Mouse (Mus musculus): ENCODE results near the gene Itga7. TPM values are rescaled to one million over a fixed set of nuclear protein-coding genes. Genes with fewer than 3 reads are reported as not detected.

Gene Itga7
- polyA plus RNA-seq, 1 experiment from 2014 or later: 3.6 TPM

GRCm38 (mm10) chr10:128913219-128913618, 20.4 kb upstream of the Itga7 start:
- H3K4me3 ChIP-seq: no peak overlapping the region
- H3K9ac ChIP-seq: no peak overlapping the region
- no peak overlapping the region for H3K27ac ChIP-seq
- no peaks in the 10 kb centered on the region for H3K9me3 ChIP-seq (replicated peaks)
- H3K36me3 ChIP-seq: peaks cover 29% of the 10 kb centered on the region
- H3K4me1 ChIP-seq: peaks cover 13% of the 10 kb centered on the region; the same call in 1 of the 2 replicates
- 0 out of 2 replicates have a peak, but pooled peaks cover 3% of the 10 kb centered on the region for H3K27me3 ChIP-seq
- H3K4me2 ChIP-seq (replicated peaks): no peak overlapping the region
- ATAC-seq (ENCODE audit: low FRiP score): no peak; the same call in 1 of the 2 replicates
- 7% methylated on average over 5 of the region's 5 CpGs for WGBS

- Histone ChIP-seq H3K4me2 (replicated peaks) (no peak overlapping the region), H3K9ac (no peak overlapping the region), H3K27ac (no peak overlapping the region), H3K27me3 (0 out of 2 replicates have a peak, but pooled peaks cover 3% of the 10 kb centered on the region), H3K4me1 (peaks cover 13% of the 10 kb centered on the region; the same call in 1 of the 2 replicates), H3K4me3 (no peak overlapping the region), H3K9me3 (replicated peaks) (no peaks in the 10 kb centered on the region), H3K36me3 (peaks cover 29% of the 10 kb centered on the region)
- WGBS: 72% methylated on average over 12 of the region's 12 CpGs
- ATAC-seq (ENCODE audit: low FRiP score): no peak; the same call in 1 of the 2 replicates
These were observed 19.9 kb upstream of the Itga7 start for GRCm38 (mm10) chr10:128913696-128914095.

GRCm38 (mm10) chr10:128915550-128915949, 18.1 kb upstream of the Itga7 start:
- H3K9ac ChIP-seq: no peak overlapping the region
- ATAC-seq (ENCODE audit: low FRiP score): no peak
- no peak overlapping the region for H3K4me3 ChIP-seq
- peaks cover 17% of the 10 kb centered on the region for H3K4me1 ChIP-seq
- 96% methylated on average over 2 of the region's 2 CpGs for WGBS
- H3K4me2 ChIP-seq (replicated peaks): no peak overlapping the region
- no peak overlapping the region for H3K27ac ChIP-seq
- H3K9me3 ChIP-seq (replicated peaks): no peaks in the 10 kb centered on the region
- H3K27me3 ChIP-seq: 0 out of 2 replicates have a peak, but pooled peaks cover 1% of the 10 kb centered on the region
- peaks cover 34% of the 10 kb centered on the region for H3K36me3 ChIP-seq

- H3K4me3 ChIP-seq: no peak overlapping the region
- WGBS: 94% methylated on average over 3 of the region's 3 CpGs
- no peak for ATAC-seq (ENCODE audit: low FRiP score)
- H3K4me2 ChIP-seq (replicated peaks): no peak overlapping the region
- no peak overlapping the region for H3K27ac ChIP-seq
- no peaks in the 10 kb centered on the region for H3K9me3 ChIP-seq (replicated peaks)
- H3K36me3 ChIP-seq: peaks cover 34% of the 10 kb centered on the region
- peaks cover 21% of the 10 kb centered on the region for H3K4me1 ChIP-seq
- no peak overlapping the region for H3K9ac ChIP-seq
- H3K27me3 ChIP-seq: no peaks in the 10 kb centered on the region
These were observed 17.0 kb upstream of the Itga7 start for GRCm38 (mm10) chr10:128916665-128917064.

GRCm38 (mm10) chr10:128917400-128917799, 16.2 kb upstream of the Itga7 start:
- Histone ChIP-seq H3K9ac (no peak overlapping the region), H3K36me3 (peaks cover 34% of the 10 kb centered on the region), H3K9me3 (replicated peaks) (no peaks in the 10 kb centered on the region), H3K4me2 (replicated peaks) (no peak overlapping the region), H3K27ac (no peak overlapping the region), H3K4me1 (peaks cover 29% of the 10 kb centered on the region), H3K4me3 (no peak overlapping the region), H3K27me3 (no peaks in the 10 kb centered on the region)
- 92% methylated on average over 6 of the region's 6 CpGs for WGBS
- ATAC-seq (ENCODE audit: low FRiP score): no peak

GRCm38 (mm10) chr10:128918246-128918645, 15.4 kb upstream of the Itga7 start:
- Histone ChIP-seq H3K4me3 (no peak overlapping the region), H3K27me3 (no peaks in the 10 kb centered on the region), H3K4me2 (replicated peaks) (no peak overlapping the region), H3K36me3 (peaks cover 34% of the 10 kb centered on the region), H3K9ac (no peak overlapping the region), H3K9me3 (replicated peaks) (no peaks in the 10 kb centered on the region), H3K4me1 (peaks cover 34% of the 10 kb centered on the region), H3K27ac (no peak overlapping the region)
- ATAC-seq (ENCODE audit: low FRiP score): no peak
- 82% methylated on average over 7 of the region's 7 CpGs for WGBS

- H3K4me2 ChIP-seq (replicated peaks): no peak overlapping the region
- H3K4me3 ChIP-seq: no peak overlapping the region
- no peaks in the 10 kb centered on the region for H3K27me3 ChIP-seq
- WGBS: 12% methylated on average over 6 of the region's 6 CpGs
- no peaks in the 10 kb centered on the region for H3K9me3 ChIP-seq (replicated peaks)
- peak overlapping the region; percentile 2 for H3K9ac ChIP-seq
- peaks cover 36% of the 10 kb centered on the region for H3K4me1 ChIP-seq
- no peak for ATAC-seq (ENCODE audit: low FRiP score)
- H3K36me3 ChIP-seq: peaks cover 30% of the 10 kb centered on the region
- peak overlapping the region; percentile 57 for H3K27ac ChIP-seq
These were observed 14.4 kb upstream of the Itga7 start for GRCm38 (mm10) chr10:128919203-128919631.

GRCm38 (mm10) chr10:128919966-128920365, 13.7 kb upstream of the Itga7 start:
- 76% methylated on average over 7 of the region's 7 CpGs for WGBS
- peaks cover 25% of the 10 kb centered on the region for H3K36me3 ChIP-seq
- H3K27me3 ChIP-seq: no peaks in the 10 kb centered on the region
- no peak overlapping the region; the same call in 1 of the 2 replicates for H3K9ac ChIP-seq
- ATAC-seq (ENCODE audit: low FRiP score): no peak
- H3K9me3 ChIP-seq (replicated peaks): no peaks in the 10 kb centered on the region
- H3K4me1 ChIP-seq: peaks cover 36% of the 10 kb centered on the region
- peak overlapping the region; percentile 57 for H3K27ac ChIP-seq
- H3K4me2 ChIP-seq (replicated peaks): no peak overlapping the region
- H3K4me3 ChIP-seq: no peak overlapping the region

- H3K27me3 ChIP-seq: no peaks in the 10 kb centered on the region
- ATAC-seq (ENCODE audit: low FRiP score): no peak
- H3K27ac ChIP-seq: no peak overlapping the region
- H3K36me3 ChIP-seq: peaks cover 25% of the 10 kb centered on the region
- 74% methylated on average over 3 of the region's 3 CpGs for WGBS
- no peak overlapping the region for H3K9ac ChIP-seq
- no peak overlapping the region for H3K4me3 ChIP-seq
- H3K4me1 ChIP-seq: peaks cover 36% of the 10 kb centered on the region
- H3K4me2 ChIP-seq (replicated peaks): no peak overlapping the region
- no peaks in the 10 kb centered on the region for H3K9me3 ChIP-seq (replicated peaks)
These were observed 12.9 kb upstream of the Itga7 start for GRCm38 (mm10) chr10:128920736-128921161.

- no peak for ATAC-seq (ENCODE audit: low FRiP score)
- no peaks in the 10 kb centered on the region for H3K27me3 ChIP-seq
- no peaks in the 10 kb centered on the region for H3K9me3 ChIP-seq (replicated peaks)
- WGBS: 53% methylated on average over 1 of the region's 1 CpGs
- peaks cover 36% of the 10 kb centered on the region for H3K4me1 ChIP-seq
- peaks cover 23% of the 10 kb centered on the region for H3K36me3 ChIP-seq
- no peak overlapping the region for H3K4me2 ChIP-seq (replicated peaks)
- no peak overlapping the region for H3K9ac ChIP-seq
- no peak overlapping the region for H3K27ac ChIP-seq
- no peak overlapping the region for H3K4me3 ChIP-seq
These were observed 12.4 kb upstream of the Itga7 start for GRCm38 (mm10) chr10:128921251-128921650.

GRCm38 (mm10) chr10:128921883-128922821, 11.5 kb upstream of the Itga7 start:
- WGBS: 72% methylated on average over 16 of the region's 16 CpGs
- Histone ChIP-seq H3K27me3 (no peaks in the 10 kb centered on the region), H3K4me2 (replicated peaks) (peak overlapping the region; percentile 74), H3K9ac (peak overlapping the region; percentile 80), H3K36me3 (peaks cover 14% of the 10 kb centered on the region), H3K4me3 (peak overlapping the region; percentile 80), H3K9me3 (replicated peaks) (no peaks in the 10 kb centered on the region), H3K4me1 (peaks cover 36% of the 10 kb centered on the region), H3K27ac (no peak overlapping the region)
- ATAC-seq (ENCODE audit: low FRiP score): no peak

- 15% methylated on average over 1 of the region's 1 CpGs for WGBS
- Histone ChIP-seq H3K4me1 (peaks cover 36% of the 10 kb centered on the region), H3K4me3 (peak within 1 kb of the TSS; percentile 80)
These were observed 10.9 kb upstream of the Itga7 start, which contains the start of gene Rdh5 for GRCm38 (mm10) chr10:128922822-128923012. TSS of gene Rdh5 (minus strand) at chr10:128922888.

More at GRCm38 (mm10) chr10:128922822-128923012, 10.9 kb upstream of the Itga7 start, which contains the start of gene Rdh5:
- H3K9me3 ChIP-seq (replicated peaks): no peaks in the 10 kb centered on the region
- H3K9ac ChIP-seq: peak within 1 kb of the TSS; percentile 80
- H3K36me3 ChIP-seq: peaks cover 9% of the 10 kb centered on the region
- peak within 1 kb of the TSS; percentile 92 for H3K27ac ChIP-seq
- H3K27me3 ChIP-seq: peaks cover 3% of the 10 kb centered on the region; the same call in 1 of the 2 replicates
- peak within 1 kb of the TSS; percentile 74 for H3K4me2 ChIP-seq (replicated peaks)
- ATAC-seq (ENCODE audit: low FRiP score): no peak
